ENCODE assay signal across 16 mouse cellular contexts in the genomic region with DNA sequence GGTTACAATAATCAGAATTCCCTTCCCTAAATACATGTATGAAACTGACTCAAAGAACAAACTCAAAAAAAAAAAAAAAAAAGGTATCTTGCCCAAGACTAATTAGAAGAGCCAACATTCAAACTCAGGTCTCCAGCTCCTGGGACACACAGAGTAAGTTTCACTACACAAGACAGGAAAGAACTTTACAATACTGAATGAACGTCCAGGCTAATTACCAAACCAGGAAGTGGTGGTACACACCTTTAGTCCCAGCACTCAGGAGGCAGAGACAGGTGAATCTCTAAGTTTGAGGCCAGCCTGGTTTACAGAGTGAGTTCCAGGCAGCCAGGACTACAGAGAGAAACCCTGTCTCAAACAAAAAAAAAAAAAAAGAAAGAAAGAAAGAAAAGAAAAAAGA.
"Had no signal": no experiment of that assay in that cellular context is flagged by ENCODE, and none has a peak within 500 bp of the region (broad histone marks: within the 10 kb centered on the region; RNA-seq: fewer than 3 reads in every experiment).

No protein-coding gene starts in this region.

- H3K27me3 ChIP-seq: midbrain, embryonic 12.5 days; neural tube, embryonic 13.5 days; neural tube, embryonic 15.5 days had no signal

- H3K27ac ChIP-seq: midbrain, embryonic 10.5 days; midbrain, embryonic 12.5 days; neural tube, embryonic 13.5 days; neural tube, embryonic 15.5 days had no signal

- H3K9ac ChIP-seq: lung, embryonic 14.5 days; midbrain, embryonic 12.5 days; neural tube, embryonic 13.5 days; neural tube, embryonic 15.5 days had no signal

- H3K9me3 ChIP-seq: midbrain, embryonic 10.5 days; midbrain, embryonic 12.5 days; neural tube, embryonic 13.5 days; neural tube, embryonic 15.5 days had no signal

- H3K36me3 ChIP-seq: midbrain, embryonic 12.5 days; neural tube, embryonic 13.5 days; neural tube, embryonic 15.5 days had no signal

- DNase-seq: lung, adult 18-20 months; lung, postnatal 10 days; lung, postnatal 4 days; midbrain, embryonic 14.5 days; retina, postnatal 1 day; right cerebral cortex, adult 18-20 months; thymus, adult 18-20 months; thymus, postnatal 14 days; thymus, postnatal 36 days had no signal

- H3K4me3 ChIP-seq: midbrain, embryonic 12.5 days; myocyte; neural tube, embryonic 13.5 days; neural tube, embryonic 15.5 days had no signal

- ATAC-seq: midbrain, embryonic 16.5 days had no signal

- H3K4me2 ChIP-seq: neural tube, embryonic 13.5 days; neural tube, embryonic 15.5 days had no signal
